Mouse (Mus musculus) lung, postnatal 0 days (tissue): ENCODE results near the gene Clmp. TPM values are rescaled to one million over a fixed set of nuclear protein-coding genes. Genes with fewer than 3 reads are reported as not detected.

Experiments used
- ATAC-seq: fragments of 200-750 bp; cut with Nextera tagmentation; 2 replicates; pipeline ENCODE4 v1.8.0; 2017; ENCODE audit warnings: moderate library complexity
- DNase-seq: peaks from one replicate; pipeline ENCODE4 v3.0.0-alpha.2; 2016; ENCODE audit warnings: low spot score
- H3K27ac ChIP-seq: fragments of 300-500 bp; sonication (generic); 2 replicates; pipeline ENCODE4 v1.5.1; 2014; ENCODE audit warnings: antibody characterized with exemption, mild to moderate bottlenecking, low read length, mixed read lengths
- H3K27me3 ChIP-seq: fragments of 300-500 bp; sonication (generic); replicated peaks from 2 replicates; pipeline ENCODE4 v1.6.1; 2014; ENCODE audit warnings: low read length, mixed read lengths; ENCODE audit not compliant: insufficient read depth
- H3K36me3 ChIP-seq: fragments of 300-500 bp; sonication (generic); 2 replicates; pipeline ENCODE4 v1.6.1; 2014; ENCODE audit warnings: low read length, mixed read lengths; ENCODE audit not compliant: insufficient read depth
- H3K4me1 ChIP-seq: fragments of 300-500 bp; sonication (generic); 2 replicates; pipeline ENCODE4 v1.6.1; 2014; ENCODE audit warnings: antibody characterized with exemption, low read depth, low read length, mixed read lengths; ENCODE audit not compliant: insufficient read depth
- H3K4me2 ChIP-seq: fragments of 300-500 bp; sonication (generic); replicated peaks from 2 replicates; pipeline ENCODE4 v1.6.1; 2014; ENCODE audit warnings: low read depth, mild to moderate bottlenecking, low read length, moderate library complexity, mixed read lengths
- H3K4me3 ChIP-seq: fragments of 300-500 bp; sonication (generic); 2 replicates; pipeline ENCODE4 v1.5.1; 2014; ENCODE audit warnings: low read depth, low read length
- H3K9ac ChIP-seq: fragments of 300-500 bp; sonication (generic); replicated peaks from 2 replicates; pipeline ENCODE4 v1.6.1; 2014; ENCODE audit warnings: low read depth, mild to moderate bottlenecking
- H3K9me3 ChIP-seq: fragments of 300-500 bp; sonication (generic); 2 replicates; pipeline ENCODE4 v1.6.1; 2016; ENCODE audit warnings: low read length, mixed read lengths
- CTCF ChIP-seq: IDR thresholded peaks from 2 replicates; pipeline ENCODE4 v1.5.1; 2016; ENCODE audit warnings: antibody characterized with exemption, mild to moderate bottlenecking
- EP300 ChIP-seq: IDR thresholded peaks from 2 replicates; pipeline ENCODE4 v1.6.1; 2016; ENCODE audit warnings: antibody characterized with exemption, mild to moderate bottlenecking, control low read depth
- WGBS: fragments of 180-500 bp; shearing (Covaris S2); extraction: QIAGEN DNeasy Blood & Tissue Kit; methylation state at CpG from one replicate; pipeline ENCODE4 v1.1.7; 2014; 5-methylcytosine and 5-hydroxymethylcytosine counted together
- polyA plus RNA-seq: library from polyadenylated mRNA; unstranded; fragments of >200 nt; fragmentation: Nextera tagmentation; extraction: Ambion mirVana; gene quantifications from 2 replicates; pipeline ENCODE4 v1.2.1, GENCODE M21; 2015

Clmp gene
- polyA plus RNA-seq, 1 experiment from 2014 or later: 12.5 TPM

- peaks cover 3% of the 10 kb centered on the region; the same call in 1 of the 2 replicates for H3K4me1 ChIP-seq
- H3K36me3 ChIP-seq: no peaks in the 10 kb centered on the region
- H3K9me3 ChIP-seq: no peaks in the 10 kb centered on the region
- no peak for ATAC-seq
- WGBS: 60% methylated on average over 3 of the region's 3 CpGs
- H3K27me3 ChIP-seq: no peaks in the 10 kb centered on the region
- DNase-seq: no peak
- TF ChIP-seq EP300 (no peak), CTCF (peak; percentile 41)
- H3K27ac ChIP-seq: no peak overlapping the region
- H3K4me3 ChIP-seq: no peak overlapping the region
- H3K4me2 ChIP-seq: no peak overlapping the region
- no peak overlapping the region for H3K9ac ChIP-seq
Observed at GRCm38 (mm10) chr9:40751749-40752148, 66.0 kb downstream of the Clmp start.

GRCm38 (mm10) chr9:40756401-40756800 is 70.6 kb downstream of the Clmp start:
- ATAC-seq (peak; percentile 32), DNase-seq (peak; percentile 85)
- no peaks in the 10 kb centered on the region for H3K36me3 ChIP-seq
- TF ChIP-seq CTCF (peak; percentile 93), EP300 (no peak)
- no peaks in the 10 kb centered on the region for H3K27me3 ChIP-seq
- WGBS: 19% methylated on average over 4 of the region's 4 CpGs
- peak overlapping the region; percentile 44 for H3K4me2 ChIP-seq
- no peak overlapping the region for H3K27ac ChIP-seq
- no peaks in the 10 kb centered on the region for H3K9me3 ChIP-seq
- H3K4me3 ChIP-seq: peak overlapping the region; percentile 8; the same call in 1 of the 2 replicates
- no peak overlapping the region for H3K9ac ChIP-seq
- H3K4me1 ChIP-seq: peaks cover 11% of the 10 kb centered on the region; the same call in 1 of the 2 replicates

- no peaks in the 10 kb centered on the region for H3K27me3 ChIP-seq
- TF ChIP-seq EP300 (no peak), CTCF (peak; percentile 73)
- ATAC-seq (peak; percentile 82), DNase-seq (peak; percentile 78)
- no peaks in the 10 kb centered on the region for H3K9me3 ChIP-seq
- WGBS: 11% methylated on average over 12 of the region's 12 CpGs
- peaks cover 11% of the 10 kb centered on the region; the same call in 1 of the 2 replicates for H3K4me1 ChIP-seq
- H3K9ac ChIP-seq: no peak overlapping the region
- 0 out of 2 replicates have a peak overlapping the region, but pooled peaks have one; percentile 15 for H3K4me3 ChIP-seq
- no peak overlapping the region for H3K27ac ChIP-seq
- H3K4me2 ChIP-seq: peak overlapping the region; percentile 44
- H3K36me3 ChIP-seq: no peaks in the 10 kb centered on the region
Observed at GRCm38 (mm10) chr9:40757105-40757626, 71.4 kb downstream of the Clmp start.

- no peak overlapping the region for H3K9ac ChIP-seq
- DNase-seq: peak; percentile 89
- 7% methylated on average over 22 of the region's 22 CpGs for WGBS
Observed at GRCm38 (mm10) chr9:40757685-40758270, 72.0 kb downstream of the Clmp start.

GRCm38 (mm10) chr9:40762354-40762753 is 76.6 kb downstream of the Clmp start:
- TF ChIP-seq CTCF: no peak
- TF ChIP-seq EP300: no peak
- Histone ChIP-seq H3K27me3 (no peaks in the 10 kb centered on the region), H3K4me1 (peaks cover 2% of the 10 kb centered on the region; the same call in 1 of the 2 replicates), H3K9me3 (no peaks in the 10 kb centered on the region), H3K36me3 (no peaks in the 10 kb centered on the region), H3K27ac (no peak overlapping the region), H3K4me2 (no peak overlapping the region), H3K9ac (no peak overlapping the region), H3K4me3 (no peak overlapping the region)
- no peak for DNase-seq
- ATAC-seq: no peak
- WGBS: 74% methylated on average over 6 of the region's 6 CpGs

More at GRCm38 (mm10) chr9:40757685-40758270, 72.0 kb downstream of the Clmp start:
- Histone ChIP-seq H3K9me3 (no peaks in the 10 kb centered on the region), H3K4me2 (peak overlapping the region; percentile 44), H3K27me3 (no peaks in the 10 kb centered on the region), H3K4me3 (peak overlapping the region; percentile 15; the same call in 1 of the 2 replicates), H3K27ac (no peak overlapping the region), H3K36me3 (no peaks in the 10 kb centered on the region), H3K4me1 (peaks cover 11% of the 10 kb centered on the region; the same call in 1 of the 2 replicates)
- peak; percentile 93 for ATAC-seq
- TF ChIP-seq EP300: no peak
- peak; percentile 86 for TF ChIP-seq CTCF

GRCm38 (mm10) chr9:40764887-40765580 is 79.3 kb downstream of the Clmp start:
- Histone ChIP-seq H3K9me3 (no peaks in the 10 kb centered on the region), H3K9ac (no peak overlapping the region), H3K27me3 (no peaks in the 10 kb centered on the region), H3K4me3 (no peak overlapping the region), H3K27ac (peak overlapping the region; percentile 68; the same call in 1 of the 2 replicates), H3K36me3 (no peaks in the 10 kb centered on the region), H3K4me1 (no peaks in the 10 kb centered on the region), H3K4me2 (peak overlapping the region; percentile 37; the same call in 1 of the 2 replicates)
- DNase-seq: peak; percentile 33
- ATAC-seq: peak; percentile 57
- WGBS: 60% methylated on average over 9 of the region's 9 CpGs
- TF ChIP-seq EP300 (no peak), CTCF (peak; percentile 54)
